Mouse (Mus musculus) heart, embryonic 10.5 days (tissue): ENCODE data around the gene Gm20894. TPM values are rescaled to one million over a fixed set of nuclear protein-coding genes. Genes with fewer than 3 reads are reported as not detected.
"Not testable (repeated sequence)": the region's sequence is repeated elsewhere in the genome, so short reads cannot be mapped to it uniquely, and the experiment has no call there.

Experiments used
- DNase-seq: peaks from one replicate; pipeline ENCODE4 v3.0.0-alpha.2; 2017; ENCODE audit warnings: low spot score
- H3K27ac ChIP-seq: fragments of 300-500 bp; sonication (generic); 2 replicates; pipeline ENCODE4 v1.5.1; 2016; ENCODE audit warnings: mild to moderate bottlenecking
- H3K27me3 ChIP-seq: fragments of 300-500 bp; sonication (generic); 2 replicates; pipeline ENCODE4 v1.6.1; 2016; ENCODE audit warnings: mild to moderate bottlenecking; ENCODE audit not compliant: poor library complexity, insufficient read depth, severe bottlenecking
- H3K36me3 ChIP-seq: fragments of 300-500 bp; sonication (generic); 2 replicates; pipeline ENCODE4 v1.6.1; 2016; ENCODE audit warnings: mild to moderate bottlenecking, moderate library complexity
- H3K4me1 ChIP-seq: fragments of 300-500 bp; sonication (generic); 2 replicates; pipeline ENCODE4 v1.6.1; 2016; ENCODE audit warnings: mild to moderate bottlenecking
- H3K4me3 ChIP-seq: fragments of 300-500 bp; sonication (generic); 2 replicates; pipeline ENCODE4 v1.5.1; 2016; ENCODE audit warnings: mild to moderate bottlenecking, moderate library complexity
- H3K9me3 ChIP-seq: fragments of 300-500 bp; sonication (generic); 2 replicates; pipeline ENCODE4 v1.6.1; 2016; ENCODE audit warnings: mild to moderate bottlenecking, moderate library complexity
- WGBS: fragments of 180-500 bp; shearing (Covaris S2); methylation state at CpG from one replicate; pipeline ENCODE4 v1.1.7; 2016; 5-methylcytosine and 5-hydroxymethylcytosine counted together
- polyA plus RNA-seq: library from polyadenylated mRNA; unstranded; fragments of >200 nt; fragmentation: Nextera tagmentation; extraction: Ambion mirVana; gene quantifications from 2 replicates; pipeline ENCODE4 v1.2.1, GENCODE M21; 2016

The Gm20894 gene
- not detected in 2 replicates for polyA plus RNA-seq

DNA sequence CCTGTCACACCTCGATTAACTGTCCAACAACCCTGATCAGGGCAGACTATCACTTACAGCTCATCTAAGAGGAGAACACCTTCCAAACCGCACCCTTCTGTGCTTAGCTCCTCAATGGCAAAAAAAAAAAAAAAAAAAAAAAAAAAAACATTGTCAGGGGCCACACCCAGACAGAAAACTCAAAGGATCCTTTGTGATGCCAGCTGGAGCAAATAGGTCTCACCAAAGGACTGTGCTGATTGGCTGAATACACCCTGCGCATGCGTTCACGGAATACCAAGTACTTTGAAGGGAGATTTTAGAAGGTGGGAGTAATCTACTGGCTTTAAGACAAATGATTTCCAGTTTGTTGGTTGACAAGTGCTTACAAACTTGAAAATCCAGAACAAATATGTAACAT lies at the start of gene Gm20894:
Gene Gm20894, minus strand, starts transcription at position 101 of the 400 bp plus-strand sequence.
- H3K4me3 ChIP-seq, H3K36me3 ChIP-seq, DNase-seq, H3K9me3 ChIP-seq, H3K27me3 ChIP-seq, H3K27ac ChIP-seq, H3K4me1 ChIP-seq: not testable (repeated sequence)
- WGBS: no CpG with 5 or more reads among the region's 5 CpGs
